Mouse (Mus musculus) forelimb bud, embryonic 11.5 days (tissue): Measurements from ENCODE around the gene Mta3.
A peak's percentile ranks its signal among the peaks of the same experiment; 100 is the strongest.

Experiments
- DNase-seq: peaks from one replicate; pipeline ENCODE4 v3.0.0-alpha.2; 2012; ENCODE audit warnings: low read depth, low spot score

Mta3 gene

GRCm38 (mm10) chr17:83758096-83758495 lies 52.1 kb downstream of the Mta3 start:
- DNase-seq = no peak

DNA sequence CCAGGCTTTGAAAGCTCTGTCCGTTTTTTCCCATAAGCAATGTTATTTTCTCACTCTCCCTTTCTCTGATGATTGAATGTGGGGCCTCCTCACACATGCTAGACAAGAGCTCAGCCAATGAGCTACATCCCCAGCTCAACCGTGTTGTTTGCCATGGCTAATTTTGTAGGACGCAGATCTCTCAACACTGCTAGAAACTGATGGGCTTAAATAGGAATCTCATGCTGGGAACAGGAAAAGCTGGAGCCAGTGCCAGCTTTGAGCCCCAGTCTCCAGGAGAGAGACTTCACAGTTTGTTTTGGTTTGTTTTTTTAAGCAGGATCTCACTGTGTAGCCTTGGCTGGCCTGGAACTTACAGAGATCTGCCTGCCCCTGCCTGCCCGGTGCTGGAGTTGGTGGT lies 53.6 kb downstream of the Mta3 start:
- no peak for DNase-seq

DNA sequence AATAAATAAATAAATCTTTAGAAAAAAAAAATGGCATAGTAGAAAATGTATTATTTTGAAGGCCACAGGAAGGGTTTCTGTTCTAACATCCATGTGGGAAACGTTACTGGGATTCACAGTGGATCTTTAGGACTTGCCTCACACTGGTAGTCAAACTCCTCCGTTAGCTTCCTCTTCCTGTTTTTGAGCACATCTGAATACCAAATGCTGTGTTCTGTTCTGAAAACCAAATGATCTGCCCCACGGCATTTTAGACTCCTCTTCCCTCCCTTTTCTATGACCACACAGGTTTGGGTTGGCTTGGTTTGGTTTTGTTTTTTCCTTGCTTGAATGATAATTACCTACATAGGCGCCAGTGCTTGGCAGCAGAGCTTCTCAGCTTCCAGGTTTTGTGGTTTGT lies 58.6 kb downstream of the Mta3 start:
- DNase-seq = no peak

DNA sequence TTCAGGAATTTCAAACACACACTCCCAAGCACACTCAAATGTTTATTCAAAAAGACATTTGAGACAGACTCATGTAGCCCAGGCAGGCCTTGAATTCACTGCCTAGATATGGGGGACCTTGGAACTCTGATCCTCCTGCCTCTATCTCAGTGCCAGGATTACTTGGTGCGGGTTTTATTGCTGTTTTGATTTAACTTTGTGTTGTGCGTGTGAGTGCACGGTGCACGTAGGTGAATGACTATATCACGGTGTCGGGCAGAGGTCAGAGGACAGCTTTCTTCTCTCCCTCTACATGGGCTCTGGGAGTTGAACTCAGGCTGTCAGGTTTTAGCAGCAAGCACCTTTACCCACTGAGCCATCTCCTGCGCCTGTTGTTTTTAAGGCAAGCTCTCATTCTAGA lies 61.1 kb downstream of the Mta3 start:
- no peak for DNase-seq

DNA sequence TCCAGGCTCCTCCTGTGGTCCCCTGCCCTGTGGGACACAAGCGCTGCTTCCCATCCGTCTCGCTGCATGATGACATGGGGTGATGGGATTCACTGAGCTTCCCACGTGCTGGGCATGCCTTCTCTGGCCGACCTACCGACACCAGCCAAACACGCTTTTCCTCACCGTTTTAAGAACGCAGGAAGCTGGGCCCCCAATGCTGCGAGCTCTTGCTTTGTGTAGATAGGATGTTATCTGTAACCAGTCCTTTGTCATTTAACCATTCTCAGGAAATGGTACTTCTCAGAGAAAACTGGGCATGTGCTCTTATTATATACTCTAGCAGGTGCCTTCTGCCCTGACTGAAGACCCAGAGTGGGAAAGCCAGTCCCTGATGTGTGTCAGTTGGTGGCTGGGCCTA lies 62.3 kb downstream of the Mta3 start:
- no peak for DNase-seq

DNA sequence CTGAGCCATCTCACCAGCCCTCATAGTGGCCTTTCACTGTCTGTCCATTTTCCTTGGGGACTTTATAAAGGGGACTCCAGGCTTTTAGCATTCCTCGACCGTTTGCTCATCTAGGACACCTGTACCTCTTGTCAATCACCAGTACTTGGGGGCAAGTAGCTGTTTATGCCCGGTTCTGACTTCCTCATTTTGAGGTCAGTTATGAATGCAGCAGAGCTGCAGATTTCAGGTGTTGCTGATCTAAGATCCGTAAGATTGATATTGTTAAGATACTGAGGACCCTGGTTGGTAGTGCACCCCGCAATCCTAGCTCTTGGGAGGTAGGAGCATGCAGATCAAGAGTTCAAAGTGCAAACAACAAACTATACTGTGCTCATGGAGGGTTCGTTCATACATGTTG lies 64.4 kb downstream of the Mta3 start:
- DNase-seq = no peak

- no peak for DNase-seq
Measured at GRCm38 (mm10) chr17:83770931-83771330, 65.0 kb downstream of the Mta3 start.

DNA sequence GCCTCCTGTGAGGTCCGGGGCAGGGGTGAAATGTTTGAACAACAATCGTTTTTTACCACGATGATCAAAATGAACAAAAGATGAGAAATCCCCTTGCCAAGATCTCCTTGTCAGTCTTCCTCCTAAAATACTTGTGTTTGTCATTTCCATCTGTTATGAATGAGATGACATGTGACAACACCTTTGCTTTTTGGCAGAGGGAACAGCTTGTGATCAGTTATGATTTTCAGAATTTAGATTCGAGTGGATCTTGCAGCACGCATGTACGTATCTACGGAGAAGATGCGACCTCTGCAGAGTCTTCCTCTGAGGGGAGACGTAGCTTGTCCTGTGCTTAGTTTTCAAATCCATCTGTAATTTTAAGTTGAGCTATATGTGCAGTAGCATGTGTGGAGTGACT lies 66.1 kb downstream of the Mta3 start:
- no peak for DNase-seq

DNA sequence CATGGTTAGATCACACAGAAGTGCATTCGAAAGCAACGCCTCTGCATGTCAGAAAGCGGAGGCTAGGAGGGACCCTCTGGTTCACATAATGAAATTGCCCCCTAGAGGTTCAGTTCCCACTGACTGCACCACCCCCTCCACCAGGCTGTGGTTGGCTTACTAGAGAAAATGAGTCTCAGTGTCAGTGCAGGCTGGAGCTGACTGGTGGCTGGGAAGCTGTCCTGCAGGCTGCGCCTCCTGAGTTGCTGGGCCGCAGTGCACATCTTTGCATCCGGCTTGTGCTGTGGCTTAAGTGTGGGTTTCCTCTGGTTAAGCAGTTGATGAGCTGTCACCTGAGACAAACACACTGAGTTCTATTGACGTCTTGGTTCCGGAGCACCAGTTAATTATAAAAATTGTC lies 66.7 kb downstream of the Mta3 start:
- no peak for DNase-seq

GRCm38 (mm10) chr17:83776965-83777364 lies 71.0 kb downstream of the Mta3 start:
- no peak for DNase-seq

DNA sequence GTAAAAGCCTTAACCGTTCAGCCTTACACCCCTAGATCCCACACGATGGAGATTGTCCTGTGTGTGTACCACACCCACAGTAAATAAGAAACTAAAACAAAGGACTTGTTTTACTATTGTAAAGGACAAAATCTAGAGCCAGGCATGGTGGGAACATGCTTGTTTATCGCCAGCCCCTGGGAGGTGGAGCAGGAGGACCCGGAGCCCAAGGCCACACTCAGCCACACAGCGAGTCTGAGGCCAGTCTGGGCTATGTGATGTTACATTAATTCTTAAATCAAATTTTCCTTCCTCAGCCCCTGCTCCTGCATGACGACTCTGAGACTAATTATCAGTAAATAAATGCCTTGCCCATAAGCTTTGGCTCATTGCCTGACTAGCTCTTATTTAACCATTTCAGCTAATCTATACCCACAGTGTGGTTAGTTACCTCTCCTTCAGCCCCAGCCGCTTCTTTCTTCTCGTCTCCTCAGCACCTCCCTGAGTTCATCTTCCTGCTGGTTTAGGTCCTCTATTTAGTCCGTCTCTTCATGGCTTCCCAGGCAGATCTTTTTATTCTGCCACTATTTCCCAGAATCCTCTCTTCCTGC lies 71.6 kb downstream of the Mta3 start:
- DNase-seq = no peak

DNA sequence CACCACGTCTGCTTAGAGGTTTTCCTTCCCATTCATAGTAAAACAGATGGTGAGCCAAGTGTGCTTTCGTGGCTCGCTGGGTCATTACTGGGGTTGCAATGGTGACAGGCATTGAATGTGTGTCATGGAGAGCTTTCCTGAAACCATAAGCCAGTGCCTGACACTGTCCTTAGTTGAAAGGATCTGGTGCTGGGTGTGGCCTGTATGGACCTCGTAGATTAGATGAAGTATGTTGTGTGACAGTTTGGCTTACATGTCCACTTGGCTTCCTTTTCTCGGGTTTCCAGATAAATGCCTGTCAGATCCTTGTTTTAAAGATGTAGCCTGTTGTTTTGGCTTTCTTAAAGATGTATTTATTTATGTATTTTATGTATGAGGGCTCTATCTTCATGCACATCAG lies 74.3 kb downstream of the Mta3 start:
- no peak for DNase-seq

DNA sequence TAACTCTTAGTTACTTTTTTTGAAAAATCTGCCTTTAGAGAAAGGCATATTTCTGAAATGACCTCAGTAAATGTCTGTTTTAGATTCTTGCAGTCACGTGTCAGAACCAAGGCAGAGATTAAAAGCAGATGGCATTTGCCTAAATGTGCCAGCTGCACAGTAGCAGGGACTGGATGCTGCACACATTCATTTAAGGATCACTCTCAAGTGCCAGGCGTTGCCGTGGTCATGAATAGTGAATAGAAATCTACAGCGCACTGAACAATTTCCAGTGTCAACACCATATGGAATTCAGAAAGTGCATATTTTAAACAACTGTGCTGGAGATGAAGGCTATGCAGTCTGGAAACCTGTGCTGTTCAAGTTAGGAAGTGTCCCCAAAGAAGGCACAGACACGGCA lies 76.8 kb downstream of the Mta3 start:
- DNase-seq = peak; percentile 45

DNA sequence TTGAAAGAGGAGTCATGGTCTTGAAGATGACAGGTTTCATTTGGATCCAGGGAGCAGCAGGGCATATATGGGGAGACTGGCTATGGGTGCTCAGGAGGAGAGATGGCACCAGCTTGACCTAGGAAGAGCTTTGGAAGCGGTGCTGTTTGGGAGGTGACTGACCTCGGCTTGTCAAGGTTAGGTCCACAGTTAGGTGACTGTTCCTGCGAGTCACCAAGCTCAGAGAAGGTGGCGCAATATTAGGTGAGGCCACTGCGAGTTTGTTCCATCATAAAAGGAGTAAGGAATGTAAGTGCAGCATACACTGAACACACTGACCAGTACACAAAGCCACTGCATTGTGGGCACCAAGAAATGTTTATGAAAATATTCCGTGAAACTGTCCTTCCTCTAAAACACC lies 80.5 kb downstream of the Mta3 start:
- DNase-seq = no peak

- no peak for DNase-seq
Measured at GRCm38 (mm10) chr17:83790158-83790557, 84.2 kb downstream of the Mta3 start.

- peak; percentile 10 for DNase-seq
Measured at GRCm38 (mm10) chr17:83792388-83792787, 86.4 kb downstream of the Mta3 start.

DNA sequence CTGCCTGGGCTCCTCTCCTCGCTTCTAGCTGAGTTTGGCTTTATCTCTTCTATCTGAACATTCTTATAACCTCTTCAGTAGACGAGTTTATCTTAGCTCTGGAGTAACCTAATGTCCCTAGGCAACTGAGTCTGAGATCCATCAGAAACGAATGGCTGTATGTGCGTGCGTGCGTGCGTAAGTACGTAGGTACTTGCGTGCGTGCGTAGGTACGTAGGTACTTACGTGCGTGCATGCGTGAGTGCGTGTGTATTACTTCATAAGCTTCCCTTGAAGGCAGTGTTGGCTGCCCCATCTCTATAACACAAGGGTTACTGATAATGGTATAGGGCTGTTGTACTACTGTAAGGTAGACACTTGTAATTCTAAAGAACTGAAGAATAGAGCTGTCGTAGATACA lies 89.2 kb downstream of the Mta3 start:
- DNase-seq = no peak

DNA sequence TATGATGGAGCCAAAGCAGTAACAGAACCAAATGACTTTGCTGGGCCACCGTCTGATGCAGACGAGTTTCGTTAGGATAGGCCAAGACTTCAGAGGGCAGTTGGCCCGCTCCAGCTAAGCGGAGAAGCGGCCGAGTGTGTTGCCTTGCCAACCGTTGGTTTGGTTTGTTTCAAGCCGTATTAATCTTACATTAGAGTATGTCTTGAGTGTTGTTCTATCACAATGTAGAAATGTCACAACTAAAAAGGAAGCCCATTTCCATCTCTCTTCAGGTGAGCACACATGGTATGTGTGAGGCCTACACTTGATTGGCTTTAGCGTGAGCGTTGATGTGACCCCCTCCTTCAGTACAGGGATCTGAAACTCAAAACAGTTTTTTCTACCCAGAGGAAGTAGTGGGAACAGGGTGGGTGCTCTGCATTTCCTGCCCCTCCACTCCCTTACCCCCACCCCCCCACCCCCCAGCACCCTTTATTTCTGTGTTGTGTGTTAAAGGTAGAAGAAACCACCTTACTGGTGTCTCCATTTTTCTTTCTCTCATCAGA lies 93.6 kb downstream of the Mta3 start:
- no peak for DNase-seq

GRCm38 (mm10) chr17:83803987-83804386 lies 98.0 kb downstream of the Mta3 start:
- DNase-seq = no peak

GRCm38 (mm10) chr17:83805078-83805477 lies 99.1 kb downstream of the Mta3 start:
- DNase-seq = no peak

DNA sequence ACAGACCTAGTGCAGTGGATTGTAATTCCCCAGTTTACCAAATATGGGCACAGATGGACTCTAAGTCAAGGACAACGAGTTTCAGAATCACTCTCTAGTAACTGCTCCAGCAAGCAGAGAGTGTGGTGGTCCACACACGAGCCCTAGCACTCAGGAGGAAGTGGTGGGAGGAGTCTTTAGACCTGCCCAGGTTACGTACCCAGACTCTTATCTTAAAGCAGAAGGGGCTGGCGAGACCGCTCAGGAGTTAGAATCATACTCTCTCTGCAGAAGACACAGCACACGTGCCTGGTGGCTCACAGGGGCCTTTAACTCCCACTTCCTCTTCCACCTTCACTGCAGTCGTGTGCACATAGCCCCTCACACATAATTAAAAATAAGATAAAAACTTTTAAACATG lies 101.4 kb downstream of the Mta3 start:
- no peak for DNase-seq

DNA sequence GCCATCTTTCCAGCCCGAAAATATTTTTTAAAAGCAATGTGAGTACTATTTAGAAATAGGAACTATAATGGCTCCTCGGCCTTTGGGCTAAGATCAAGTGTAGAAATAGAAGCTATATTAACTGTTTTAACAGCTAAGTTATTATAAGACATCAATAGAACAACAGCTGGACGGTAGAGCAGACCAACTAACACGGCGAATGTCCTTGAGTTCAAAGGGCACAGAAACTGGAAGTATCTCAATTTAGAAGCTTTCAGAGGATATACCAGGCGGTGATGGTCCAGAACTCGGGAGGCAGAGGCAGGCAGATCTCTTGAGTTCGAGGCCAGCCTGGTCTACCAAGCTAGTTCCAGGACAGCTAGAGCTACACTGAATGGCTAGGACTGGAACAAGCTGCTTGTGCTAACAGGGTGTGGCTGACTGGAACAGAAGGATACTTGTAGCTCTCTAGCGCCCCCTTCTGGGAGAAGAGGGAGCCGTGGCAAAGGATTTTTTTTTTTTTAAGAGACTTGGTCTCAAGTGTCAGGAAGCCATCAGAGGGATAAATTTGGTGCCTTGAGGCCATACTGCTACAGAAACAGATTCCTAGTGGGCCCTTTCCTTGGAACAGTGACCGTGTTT lies 101.9 kb downstream of the Mta3 start:
- peak; percentile 61 for DNase-seq

DNA sequence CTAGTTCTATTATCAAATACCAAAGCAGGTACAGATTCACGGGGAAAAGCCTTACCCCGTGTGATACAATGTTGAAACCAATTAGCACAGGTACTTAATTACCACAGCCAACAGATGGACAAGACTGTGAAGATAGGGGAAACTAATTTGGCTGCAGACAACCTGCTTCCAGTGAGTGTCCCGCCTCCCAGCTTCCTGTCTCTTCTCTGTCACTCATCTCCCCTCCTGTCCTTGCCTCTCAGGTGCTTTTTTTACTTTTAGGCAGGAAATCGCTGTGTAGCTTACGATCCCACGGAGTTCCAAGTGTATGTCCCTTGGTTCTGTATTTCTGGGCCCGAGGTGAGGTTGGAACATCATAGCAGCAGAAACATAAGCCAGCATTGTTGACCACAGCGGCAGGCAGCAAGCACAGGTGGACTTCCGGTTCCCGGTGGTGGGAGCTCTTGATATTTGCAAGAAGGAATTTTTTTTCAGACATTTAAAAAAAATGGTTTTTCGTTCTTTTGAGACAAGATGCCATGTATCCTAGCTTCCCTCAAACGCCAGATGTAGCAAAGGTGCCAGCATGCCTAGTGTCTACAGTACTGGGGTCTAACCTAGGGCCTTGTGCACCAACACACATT lies 102.6 kb downstream of the Mta3 start:
- DNase-seq = no peak
